Mouse (Mus musculus): ENCODE data around the gene Nup205.

- TF ChIP-seq GATA1 (IDR thresholded peaks at IDR 0.05; ENCODE audit: borderline replicate concordance, low read length) (no peak), FLI1 (IDR thresholded peaks at IDR 0.05; ENCODE audit: low read length) (no peak)
These were observed 66.0 kb downstream of the Nup205 start for GRCm38 (mm10) chr6:35243252-35243651.
